Mouse (Mus musculus): ENCODE results near the gene Gins1.

DNA sequence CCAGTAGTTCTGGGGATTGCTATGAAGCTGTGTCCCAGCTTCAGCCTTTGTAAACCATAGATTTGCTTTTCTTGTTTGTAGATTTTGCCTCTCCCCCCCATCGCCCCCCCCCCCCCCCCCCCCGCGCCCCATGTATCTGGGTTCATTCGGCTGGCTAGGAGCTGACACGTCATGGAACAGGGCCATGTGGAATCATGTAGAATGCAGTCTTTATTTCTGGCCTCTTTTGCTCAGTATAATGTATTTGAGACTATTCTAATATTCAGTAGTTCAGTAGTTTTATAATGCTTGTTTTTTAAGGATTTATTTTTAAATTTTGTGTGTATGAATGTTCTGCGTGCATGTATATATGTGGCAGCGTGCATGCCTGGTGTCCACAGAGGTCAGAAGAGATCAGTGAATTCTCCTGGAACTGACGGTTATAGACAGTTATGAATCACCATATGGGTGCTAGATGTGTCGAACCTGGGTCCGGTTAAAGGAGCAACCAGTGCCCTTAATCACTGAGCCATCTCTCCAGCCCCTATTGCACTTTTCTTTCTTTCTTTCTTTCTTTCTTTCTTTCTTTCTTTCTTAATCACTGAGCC is 5.2 kb downstream of the Gins1 start:
- TF ChIP-seq CTCF (IDR thresholded peaks at IDR 0.05; ENCODE audit: borderline replicate concordance, extremely low read depth, insufficient read depth, insufficient read length) (no peak), POLR2A (IDR thresholded peaks at IDR 0.05; ENCODE audit: borderline replicate concordance, extremely low read depth, insufficient read depth, insufficient read length, poor library complexity, severe bottlenecking) (no peak)
